Mouse (Mus musculus) mature B cell (primary cell): Measurements from ENCODE around the gene Rps27l.

ENCODE experiments used
- in situ Hi-C: fragments of 300-500 bp; cut with MboI; formaldehyde crosslinking; loops from 2 replicates; pipeline ENCODE4 v1.14.3; 2019

Rps27l gene

GRCm38 (mm10) chr9:66920488-66921279, 25.2 kb upstream of the Rps27l start:
- in situ Hi-C loops: no loop called here

GRCm38 (mm10) chr9:66922076-66922475, 23.8 kb upstream of the Rps27l start:
- in situ Hi-C loops: no loop called here

GRCm38 (mm10) chr9:66925853-66926252, 20.0 kb upstream of the Rps27l start:
- in situ Hi-C loops: no loop called here

GRCm38 (mm10) chr9:66927696-66928402, 18.0 kb upstream of the Rps27l start:
- in situ Hi-C loops: no loop called here

DNA sequence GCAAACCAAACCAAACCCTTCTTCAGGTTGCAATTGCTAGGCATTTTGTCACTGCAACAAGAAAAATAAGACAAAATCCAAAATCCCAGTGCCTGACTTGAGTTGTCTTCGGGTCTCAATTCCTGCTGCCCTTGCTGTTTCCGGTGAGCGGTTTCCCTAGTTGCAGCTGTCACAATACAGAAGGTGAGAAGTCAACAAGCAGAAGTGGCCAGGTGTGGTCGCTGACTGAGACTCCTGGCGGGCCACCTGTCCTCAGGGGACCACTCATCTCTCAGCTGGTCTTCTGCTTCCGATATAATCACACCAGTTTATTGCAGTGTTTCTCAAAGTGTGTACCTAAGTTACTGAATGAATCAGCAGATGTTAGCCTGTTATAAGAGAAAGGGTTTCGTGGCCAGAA, 15.5 kb upstream of the Rps27l start:
- in situ Hi-C loops: no loop called here

DNA sequence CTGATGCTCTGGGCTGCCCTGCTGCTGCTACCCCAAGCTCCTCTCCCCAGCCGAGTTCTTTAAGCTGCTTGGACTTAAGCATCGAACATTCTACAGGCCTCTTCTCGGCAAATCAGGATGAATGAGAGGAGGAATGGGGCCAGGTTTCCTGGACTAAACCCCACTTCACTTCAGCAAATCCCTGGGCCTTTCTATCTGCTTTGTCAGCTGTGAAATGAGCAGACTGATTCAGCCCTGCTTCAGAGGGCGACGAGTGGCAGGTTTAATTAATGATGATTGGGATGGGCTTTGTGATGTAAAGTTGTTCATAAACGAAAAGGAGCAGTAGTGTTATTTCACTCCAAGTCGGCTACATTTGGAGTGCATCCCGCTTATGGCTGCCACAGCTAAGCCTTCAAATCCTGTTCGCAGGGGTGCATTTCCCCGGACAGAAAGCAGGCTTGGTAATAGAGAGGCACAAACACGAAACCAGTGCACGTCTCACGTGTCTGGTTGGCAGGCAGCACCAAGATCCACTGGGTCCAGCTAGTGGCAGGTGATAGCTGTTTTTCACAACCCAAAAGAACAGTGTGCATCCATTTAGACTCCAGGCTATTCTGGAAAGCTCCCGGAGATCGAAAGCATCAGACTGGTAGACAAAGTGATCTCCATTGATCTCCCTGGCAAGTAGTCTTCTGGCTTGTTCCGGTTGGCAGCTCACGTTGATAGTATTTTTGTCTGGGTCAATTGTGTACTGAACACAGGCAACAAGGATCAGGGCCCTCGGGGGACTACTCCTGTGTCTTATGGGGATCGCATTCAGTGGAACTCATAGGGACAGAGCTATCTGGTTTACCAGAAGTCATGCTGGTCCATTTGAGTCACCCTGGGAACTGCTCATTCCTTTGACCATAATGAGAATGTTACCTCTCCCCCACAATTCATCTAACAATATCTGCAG, 11.7 kb upstream of the Rps27l start:
- in situ Hi-C loops: no loop called here

GRCm38 (mm10) chr9:66937507-66937906, 8.4 kb upstream of the Rps27l start:
- in situ Hi-C loops: no loop called here

DNA sequence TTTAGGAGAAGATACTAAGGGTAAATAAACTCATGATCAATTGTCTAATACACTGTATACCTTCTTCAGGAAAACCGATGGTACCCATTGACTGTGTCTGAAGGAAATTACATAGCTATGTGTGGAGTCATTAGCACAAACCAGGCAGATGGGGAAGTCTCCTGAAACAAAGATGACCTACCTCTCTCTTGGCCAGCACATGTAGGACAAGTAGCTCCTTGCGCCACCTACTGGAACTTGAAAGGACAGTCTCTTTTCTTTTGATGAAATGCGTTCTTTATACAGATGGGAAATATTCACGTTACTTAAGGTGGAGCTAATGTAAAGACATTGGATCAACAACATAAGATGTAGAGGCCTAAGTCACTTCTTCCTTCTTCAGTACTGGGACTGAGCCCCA, 7.0 kb upstream of the Rps27l start:
- in situ Hi-C loops: no loop called here

- in situ Hi-C loops: no loop called here
These were observed 725 bp upstream of the Rps27l start for GRCm38 (mm10) chr9:66945161-66945560.

- in situ Hi-C loops: no loop called here
These were observed 2.6 kb downstream of the Rps27l start for GRCm38 (mm10) chr9:66948536-66948935.

- in situ Hi-C loops: no loop called here
These were observed 6.4 kb downstream of the Rps27l start for GRCm38 (mm10) chr9:66952321-66952720.

DNA sequence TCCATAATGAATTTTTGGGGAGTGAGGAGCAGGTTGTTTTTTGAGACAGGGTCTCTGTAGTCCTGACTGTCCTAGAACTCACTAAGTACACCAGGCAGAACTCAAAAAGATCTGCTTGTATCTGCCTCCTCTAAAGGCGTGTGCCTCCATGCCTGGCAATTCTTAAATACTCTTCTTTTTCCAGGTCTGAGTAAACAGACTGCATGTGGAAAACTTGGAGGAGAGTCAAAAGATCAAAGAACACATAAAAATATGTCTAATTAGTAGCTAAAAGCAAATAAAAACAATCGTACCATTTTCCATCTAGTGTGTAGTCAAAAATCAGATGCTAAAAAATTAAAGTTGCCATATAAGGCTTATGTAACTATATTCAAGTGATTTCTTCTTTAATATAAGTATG, 7.0 kb downstream of the Rps27l start:
- in situ Hi-C loops: no loop called here

DNA sequence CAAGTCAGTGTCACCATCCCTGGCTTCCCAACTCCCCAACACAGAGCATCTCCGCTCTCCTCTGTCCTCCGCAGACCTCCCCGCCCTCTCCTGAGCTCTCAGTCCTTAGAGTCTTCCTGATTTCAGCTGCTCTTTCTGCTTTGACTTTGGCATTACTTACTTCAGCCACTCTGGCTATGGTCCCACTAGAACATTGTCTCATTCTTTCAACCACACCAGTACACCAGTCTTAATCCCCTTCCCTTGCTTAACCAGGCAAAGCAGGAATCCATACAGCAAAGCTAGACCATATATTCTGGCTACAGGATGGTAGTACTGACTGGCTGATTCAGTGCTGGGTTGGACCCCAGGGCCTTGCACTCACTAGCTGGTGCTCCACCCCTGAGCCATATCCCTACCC, 11.6 kb downstream of the Rps27l start:
- in situ Hi-C loops: no loop called here

GRCm38 (mm10) chr9:66961478-66961877, 15.6 kb downstream of the Rps27l start:
- in situ Hi-C loops: no loop called here

- in situ Hi-C loops: no loop called here
These were observed 21.6 kb downstream of the Rps27l start for GRCm38 (mm10) chr9:66967492-66967891.

DNA sequence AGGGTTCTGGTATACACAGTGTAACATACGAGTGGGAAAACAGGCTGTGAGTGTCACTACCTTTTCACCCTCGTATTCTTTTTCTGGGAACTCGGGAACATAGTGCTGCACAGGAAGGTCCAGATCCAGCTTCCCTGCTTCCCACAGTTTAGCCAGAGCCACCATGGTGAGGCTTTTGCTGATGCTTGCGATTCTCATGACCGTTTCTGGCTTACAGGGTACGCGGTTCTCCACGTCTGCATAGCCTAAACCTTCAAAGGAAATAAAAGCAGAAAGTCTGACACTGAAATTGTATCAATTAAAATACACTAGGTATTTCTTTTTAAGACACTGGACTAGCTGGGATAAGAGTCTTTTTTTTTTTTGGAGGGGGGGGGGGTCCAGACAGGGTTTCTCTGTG, 25.2 kb downstream of the Rps27l start:
- in situ Hi-C loops: no loop called here

DNA sequence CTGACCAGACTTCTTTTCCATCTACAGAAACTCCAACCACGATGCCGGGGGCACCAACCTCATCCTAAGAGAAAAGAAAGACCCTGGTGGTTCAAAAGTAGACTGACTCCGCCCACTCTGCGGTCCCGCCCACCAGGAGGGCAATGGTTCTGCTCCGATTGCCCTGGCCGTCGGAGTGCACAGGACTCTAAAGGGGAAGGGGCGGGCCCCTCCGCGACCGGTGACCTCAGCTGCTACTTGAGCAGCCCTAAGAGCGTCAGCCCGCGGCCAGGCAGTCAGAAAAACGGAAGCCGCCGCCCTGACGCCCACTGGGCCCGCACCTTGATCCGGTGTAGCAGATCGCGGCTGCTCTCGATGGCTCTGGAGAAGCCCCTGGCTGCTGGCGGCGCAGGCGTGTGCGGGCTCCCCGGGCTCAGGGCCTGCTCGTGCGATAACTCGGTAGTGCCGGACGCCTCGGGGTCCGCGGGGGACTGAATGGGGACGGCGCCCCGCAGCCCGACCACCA, 28.9 kb downstream of the Rps27l start:
- in situ Hi-C loops: no loop called here

DNA sequence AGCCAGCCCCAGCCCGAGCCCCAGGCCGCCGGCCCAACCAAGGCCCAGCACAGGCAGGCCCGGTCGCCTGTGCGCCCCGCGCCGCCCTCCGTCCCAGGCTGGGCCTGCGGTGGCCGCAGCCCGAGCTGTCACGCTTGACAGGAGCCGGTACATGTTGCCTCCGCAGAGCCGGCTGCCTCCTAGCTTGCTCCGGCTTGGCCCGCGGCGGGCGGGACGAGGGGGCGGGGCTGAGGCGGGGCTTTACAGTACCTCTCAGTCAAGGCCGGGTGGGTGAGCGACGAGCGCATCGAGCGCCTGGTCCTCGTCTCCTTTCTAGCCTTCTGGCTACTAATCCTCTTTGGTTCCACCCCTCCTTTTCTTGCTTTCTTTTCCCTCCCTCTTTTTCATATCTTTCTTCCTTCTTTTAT, 29.4 kb downstream of the Rps27l start, which contains the start of gene Lactb:
Gene Lactb, minus strand, starts transcription at position 246 of the 407 bp plus-strand sequence.
- in situ Hi-C loops: no loop called here

- in situ Hi-C loops: no loop called here
These were observed 31.2 kb downstream of the Rps27l start for GRCm38 (mm10) chr9:66977121-66977520.

DNA sequence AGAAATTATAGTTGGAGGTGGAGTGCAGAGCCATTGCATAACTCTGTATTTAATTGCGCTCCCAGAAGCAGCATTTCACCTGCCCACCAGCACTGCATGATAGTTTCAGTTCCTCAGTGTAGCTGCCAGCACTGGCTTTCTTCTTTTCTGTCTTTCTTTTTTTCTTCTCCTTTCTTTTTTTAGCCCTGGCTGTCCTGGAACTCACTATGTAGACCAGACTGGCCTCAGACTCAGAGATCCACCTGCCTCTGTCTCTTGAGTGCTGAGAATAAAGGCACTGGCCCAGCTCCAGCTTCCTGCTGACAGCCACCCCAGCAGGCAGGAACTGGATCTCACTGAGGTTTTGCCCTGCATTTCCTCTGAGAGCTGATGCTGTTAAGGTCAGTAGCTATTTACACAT, 32.1 kb downstream of the Rps27l start:
- in situ Hi-C loops: no loop called here

DNA sequence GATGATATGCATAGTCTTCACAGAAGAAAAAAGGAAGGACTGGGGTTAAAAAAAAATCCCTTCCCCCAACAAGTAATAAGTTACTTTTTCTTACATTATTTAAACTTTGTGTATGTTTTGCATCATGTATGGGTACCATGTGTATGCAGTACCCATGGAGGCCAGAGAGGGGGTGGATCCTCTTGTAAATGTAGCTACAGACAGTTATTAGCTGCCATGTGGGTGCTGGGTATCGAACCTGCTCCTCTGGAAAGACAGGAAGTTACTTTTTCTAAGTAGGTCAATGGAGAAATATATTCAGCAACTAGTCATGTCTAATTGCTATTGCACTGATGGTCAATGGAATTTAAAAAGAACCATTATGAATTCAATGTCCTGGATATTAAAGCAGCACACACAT, 32.6 kb downstream of the Rps27l start:
- in situ Hi-C loops: no loop called here

GRCm38 (mm10) chr9:66980458-66980857, 34.6 kb downstream of the Rps27l start:
- in situ Hi-C loops: no loop called here
